Mouse (Mus musculus) leukemia stem cell, adult 10-12 weeks (primary cell): ENCODE measurements around the gene Prm1. TPM values are rescaled to one million over a fixed set of nuclear protein-coding genes. Genes with fewer than 3 reads are reported as not detected.

Experiments
- polyA plus RNA-seq: library from polyadenylated mRNA; stranded (reverse); fragments of >175 nt; gene quantifications from 2 replicates; pipeline ENCODE4 v1.2.3, GENCODE M21; 2012; ENCODE audit warnings: low replicate concordance

Gene Prm1
- polyA plus RNA-seq = not detected in 2 replicates

GRCm38 (mm10) chr16:10805789-10806527 lies at the start of gene Prm1:
Gene Prm1, minus strand, starts transcription at chr16:10805839.

GRCm38 (mm10) chr16:10834911-10835587 lies 29.4 kb upstream of the Prm1 start, which contains the start of gene Rmi2:
Gene Rmi2, plus strand, starts transcription at chr16:10835059.

GRCm38 (mm10) chr16:10812865-10813371 lies 7.3 kb upstream of the Prm1 start, which contains the start of gene Gm11172:
Gene Gm11172, plus strand, starts transcription at chr16:10812915.

GRCm38 (mm10) chr16:10796034-10796433 lies 9.6 kb downstream of the Prm1 start, which contains the start of gene Prm2:
Gene Prm2, minus strand, starts transcription at chr16:10796134.

GRCm38 (mm10) chr16:10790702-10791101 lies 14.9 kb downstream of the Prm1 start, which contains the start of gene Prm3:
Gene Prm3, minus strand, starts transcription at chr16:10790914.

GRCm38 (mm10) chr16:10788271-10788670 lies 17.4 kb downstream of the Prm1 start, which contains the start of gene Tnp2:
Gene Tnp2, minus strand, starts transcription at chr16:10788660.

GRCm38 (mm10) chr16:10785371-10786231 lies 20.0 kb downstream of the Prm1 start, which contains the start of gene Socs1:
Gene Socs1, minus strand, starts transcription at chr16:10785536.

Other genes starting within 250 kb of the Prm1 start
- 19.1 and 41.6 TPM in 2 replicates for gene Socs1, start 20.3 kb downstream of the Prm1 start, polyA plus RNA-seq
- 0.51 TPM in 1 of 2 replicates, not detected in the other for gene Tnp2, start 17.2 kb downstream of the Prm1 start, polyA plus RNA-seq
- gene Prm3, start 14.9 kb downstream of the Prm1 start, polyA plus RNA-seq = not detected in 2 replicates
- gene Prm2, start 9.7 kb downstream of the Prm1 start, polyA plus RNA-seq = not detected in 2 replicates
- not detected in 2 replicates for gene Gm11172, start 7.1 kb upstream of the Prm1 start, polyA plus RNA-seq
- gene Rmi2, start 29.2 kb upstream of the Prm1 start, polyA plus RNA-seq = 3.1 and 3.3 TPM in 2 replicates